Mouse (Mus musculus) embryonic facial prominence, embryonic 13.5 days (tissue): ENCODE results near the gene Cisd2. TPM values are rescaled to one million over a fixed set of nuclear protein-coding genes. Genes with fewer than 3 reads are reported as not detected.

Source experiments
- ATAC-seq: fragments of 200-750 bp; cut with Nextera tagmentation; 2 replicates; pipeline ENCODE4 v1.8.0; 2017; ENCODE audit warnings: low read depth; ENCODE audit not compliant: insufficient number of reproducible peaks, insufficient read depth, low FRiP score, low TSS enrichment
- H3K27ac ChIP-seq: fragments of 300-500 bp; sonication (generic); 2 replicates; pipeline ENCODE4 v1.5.1; 2015; ENCODE audit warnings: moderate library complexity, mild to moderate bottlenecking, inconsistent platforms
- H3K27me3 ChIP-seq: fragments of 300-500 bp; sonication (generic); 2 replicates; pipeline ENCODE4 v1.6.1; 2015; ENCODE audit warnings: mild to moderate bottlenecking, inconsistent platforms
- H3K36me3 ChIP-seq: fragments of 300-500 bp; sonication (generic); 2 replicates; pipeline ENCODE4 v1.6.1; 2015; ENCODE audit warnings: mild to moderate bottlenecking, inconsistent platforms
- H3K4me1 ChIP-seq: fragments of 300-500 bp; sonication (generic); 2 replicates; pipeline ENCODE4 v1.6.1; 2015; ENCODE audit warnings: inconsistent platforms
- H3K4me2 ChIP-seq: fragments of 300-500 bp; sonication (generic); 2 replicates; pipeline ENCODE4 v1.6.1; 2015; ENCODE audit warnings: moderate library complexity, mild to moderate bottlenecking, inconsistent platforms
- H3K4me3 ChIP-seq: fragments of 300-500 bp; sonication (generic); 2 replicates; pipeline ENCODE4 v1.5.1; 2015; ENCODE audit warnings: mild to moderate bottlenecking, inconsistent platforms
- H3K9ac ChIP-seq: fragments of 300-500 bp; sonication (generic); 2 replicates; pipeline ENCODE4 v1.6.1; 2015; ENCODE audit warnings: mild to moderate bottlenecking, inconsistent platforms
- H3K9me3 ChIP-seq: fragments of 300-500 bp; sonication (generic); 2 replicates; pipeline ENCODE4 v1.6.1; 2016; ENCODE audit warnings: inconsistent platforms
- WGBS: fragments of 180-500 bp; shearing (Covaris S2); methylation state at CpG from one replicate; pipeline ENCODE4 v1.1.7; 2015; ENCODE audit warnings: mixed read lengths; 5-methylcytosine and 5-hydroxymethylcytosine counted together
- polyA plus RNA-seq: library from polyadenylated mRNA; unstranded; fragments of >200 nt; fragmentation: Nextera tagmentation; extraction: Ambion mirVana; gene quantifications from 2 replicates; pipeline ENCODE4 v1.2.1, GENCODE M21; 2015

Gene Cisd2
- polyA plus RNA-seq, 1 experiment from 2014 or later = 65.7 TPM

GRCm38 (mm10) chr3:135357394-135357793 is 66.3 kb downstream of the Cisd2 start:
- WGBS = 91% methylated on average over 4 of the region's 4 CpGs
- ATAC-seq = no peak
- Histone ChIP-seq H3K27ac (no peak overlapping the region), H3K4me1 (no peaks in the 10 kb centered on the region), H3K4me3 (no peak overlapping the region), H3K36me3 (no peaks in the 10 kb centered on the region), H3K9me3 (no peaks in the 10 kb centered on the region), H3K27me3 (no peaks in the 10 kb centered on the region), H3K9ac (no peak overlapping the region), H3K4me2 (no peak overlapping the region)

Other genes starting within 250 kb of the Cisd2 start
- 33.4 and 34.1 TPM in 2 replicates for gene Cenpe, start 211.4 kb downstream of the Cisd2 start, polyA plus RNA-seq
- 25.0 and 27.2 TPM in 2 replicates for gene Bdh2, start 142.7 kb downstream of the Cisd2 start, polyA plus RNA-seq
- 3.4 and 4.6 TPM in 2 replicates for gene Slc9b2, start 116.2 kb downstream of the Cisd2 start, polyA plus RNA-seq
- 0.22 and 0.55 TPM in 2 replicates for gene Slc9b1, start 75.9 kb downstream of the Cisd2 start, polyA plus RNA-seq
- gene Ube2d3, start 14.2 kb upstream of the Cisd2 start, polyA plus RNA-seq = 489 and 515 TPM in 2 replicates
- 5.8 and 6.1 TPM in 2 replicates for gene Manba, start 61.7 kb upstream of the Cisd2 start, polyA plus RNA-seq